Mouse (Mus musculus): ENCODE measurements at regions not wholly inside any gene's neighbourhood (a gene's known extent, or its start where the extent isn't known, plus 50 kb on each side); places are given as distances from the start of the nearest gene placed in this dataset.

- DNase-seq (ENCODE audit: low read depth, low spot score) = no peak
- Histone ChIP-seq H3K27ac (ENCODE audit: control insufficient read depth, low read depth, low read length) (no peak overlapping the region), H3K9ac (ENCODE audit: control insufficient read depth, low read depth, low read length, poor library complexity, severe bottlenecking) (no peak overlapping the region), H3K4me3 (ENCODE audit: control insufficient read depth in 1 of 2, insufficient read depth in 1 of 2, low read depth in 2 of 2, low read length in 2 of 2) (no peak overlapping the region), H3K79me2 (ENCODE audit: control insufficient read depth, insufficient read depth, low read length, poor library complexity) (no peaks in the 10 kb centered on the region), H3K4me1 (ENCODE audit: control insufficient read depth in 1 of 2, insufficient read depth in 2 of 2, low read length in 2 of 2) (no peaks in the 10 kb centered on the region), H3K9me3 (replicated peaks; ENCODE audit: insufficient read depth, low read length) (no peaks in the 10 kb centered on the region), H3K27me3 (ENCODE audit: control insufficient read depth in 1 of 2, insufficient read depth in 2 of 2, low read length in 2 of 2) (no peaks in the 10 kb centered on the region), H3K36me3 (ENCODE audit: control insufficient read depth in 1 of 2, insufficient read depth in 2 of 2, low read length in 2 of 2) (no peaks in the 10 kb centered on the region)
- TF ChIP-seq MEF2A (IDR thresholded peaks at IDR 0.05; ENCODE audit: extremely low read depth, insufficient replicate concordance, low read depth, low read length, poor library complexity, severe bottlenecking) (no peak), CTCF (IDR thresholded peaks at IDR 0.05 in 2 of 3, conservative IDR thresholded peaks at IDR 0.05 in 1 of 3; ENCODE audit: control insufficient read depth in 1 of 3, insufficient read depth in 1 of 3, low read depth in 2 of 3, low read length in 3 of 3, poor library complexity in 1 of 3, severe bottlenecking in 1 of 3) (no peak)
Measured at GRCm38 (mm10) chr3:60273744-60274143, 192.1 kb downstream of the Sucnr1 start.

GRCm38 (mm10) chr3:60275249-60275838 lies 193.7 kb downstream of the Sucnr1 start:
- no peak for DNase-seq (ENCODE audit: low read depth, low spot score)
- Histone ChIP-seq H3K4me3 (ENCODE audit: control insufficient read depth in 1 of 2, insufficient read depth in 1 of 2, low read depth in 2 of 2, low read length in 2 of 2) (no peak overlapping the region), H3K9ac (ENCODE audit: control insufficient read depth, low read depth, low read length, poor library complexity, severe bottlenecking) (no peak overlapping the region), H3K79me2 (ENCODE audit: control insufficient read depth, insufficient read depth, low read length, poor library complexity) (no peaks in the 10 kb centered on the region), H3K27ac (ENCODE audit: control insufficient read depth, low read depth, low read length) (no peak overlapping the region), H3K9me3 (replicated peaks; ENCODE audit: insufficient read depth, low read length) (no peaks in the 10 kb centered on the region), H3K4me1 (ENCODE audit: control insufficient read depth in 1 of 2, insufficient read depth in 2 of 2, low read length in 2 of 2) (no peaks in the 10 kb centered on the region), H3K36me3 (ENCODE audit: control insufficient read depth in 1 of 2, insufficient read depth in 2 of 2, low read length in 2 of 2) (no peaks in the 10 kb centered on the region), H3K27me3 (ENCODE audit: control insufficient read depth in 1 of 2, insufficient read depth in 2 of 2, low read length in 2 of 2) (no peaks in the 10 kb centered on the region)
- TF ChIP-seq MAFK (IDR thresholded peaks at IDR 0.05; ENCODE audit: borderline replicate concordance, low read depth, low read length) (no peak), ETS1 (IDR thresholded peaks at IDR 0.05; ENCODE audit: low read depth, low read length) (no peak), EP300 (IDR thresholded peaks at IDR 0.05; ENCODE audit: low read depth in 1 of 2, low read length in 2 of 2) (no peak), HCFC1 (IDR thresholded peaks at IDR 0.05; ENCODE audit: low read depth, low read length) (no peak), SIN3A (IDR thresholded peaks at IDR 0.05; ENCODE audit: low read length) (no peak), GATA1 (IDR thresholded peaks at IDR 0.05; ENCODE audit: low read depth, low read length) (no peak), ZNF384 (IDR thresholded peaks at IDR 0.05; ENCODE audit: low read depth, low read length) (no peak), UBTF (IDR thresholded peaks at IDR 0.05; ENCODE audit: borderline replicate concordance, insufficient read depth, low read depth, low read length) (no peak), MXI1 (IDR thresholded peaks at IDR 0.05; ENCODE audit: low read depth, low read length) (no peak), USF2 (IDR thresholded peaks at IDR 0.05; ENCODE audit: borderline replicate concordance in 1 of 2, insufficient read depth in 1 of 2, low read depth in 1 of 2, low read length in 2 of 2) (no peak), POLR2A (IDR thresholded peaks at IDR 0.05; ENCODE audit: control insufficient read depth in 1 of 2, insufficient read depth in 1 of 2, low read depth in 1 of 2, low read length in 2 of 2, poor library complexity in 1 of 2) (no peak), POLR2AphosphoS5 (IDR thresholded peaks at IDR 0.05; ENCODE audit: borderline replicate concordance, low read depth, low read length) (no peak), CHD2 (IDR thresholded peaks at IDR 0.05; ENCODE audit: low read length) (no peak), CHD1 (IDR thresholded peaks at IDR 0.05; ENCODE audit: low read depth, low read length) (no peak), TAL1 (IDR thresholded peaks at IDR 0.05; ENCODE audit: low read length) (no peak), ZC3H11A (IDR thresholded peaks at IDR 0.05; ENCODE audit: low read depth, low read length) (no peak), NELFE (IDR thresholded peaks at IDR 0.05; ENCODE audit: low read depth, low read length) (no peak), TCF12 (IDR thresholded peaks at IDR 0.05; ENCODE audit: low read depth, low read length) (no peak), MAX (IDR thresholded peaks at IDR 0.05; ENCODE audit: low read length) (no peak), USF1 (IDR thresholded peaks at IDR 0.05; ENCODE audit: low read depth, low read length) (no peak)
